Mouse (Mus musculus) bone marrow macrophage, adult 2 months (primary cell): Measurements from ENCODE around the gene Fgfr2. TPM values are rescaled to one million over a fixed set of nuclear protein-coding genes. Genes with fewer than 3 reads are reported as not detected.
"Not testable (repeated sequence)": the region's sequence is repeated elsewhere in the genome, so short reads cannot be mapped to it uniquely, and the experiment has no call there.

Experiments used
- H3K27ac ChIP-seq: 2 replicates; pipeline ENCODE4 v1.5.1; 2012; ENCODE audit warnings: low read depth, low read length; ENCODE audit not compliant: insufficient read depth
- H3K4me1 ChIP-seq: 2 replicates; pipeline ENCODE4 v1.6.1; 2012; ENCODE audit warnings: low read length; ENCODE audit not compliant: control insufficient read depth, insufficient read depth
- H3K4me3 ChIP-seq: 2 replicates; pipeline ENCODE4 v1.5.1; 2012; ENCODE audit warnings: mild to moderate bottlenecking, low read length, moderate library complexity; ENCODE audit not compliant: insufficient read depth
- CTCF ChIP-seq: IDR thresholded peaks from 2 replicates; pipeline ENCODE4 v1.5.1; 2012; ENCODE audit warnings: low read depth, mild to moderate bottlenecking, low read length, moderate library complexity
- POLR2A ChIP-seq: IDR thresholded peaks from 2 replicates; pipeline ENCODE4 v1.6.1; 2012; ENCODE audit warnings: mild to moderate bottlenecking, low read depth, low read length, borderline replicate concordance
- polyA plus RNA-seq: library from polyadenylated mRNA; stranded (reverse); fragments of >200 nt; gene quantifications from 2 replicates; pipeline ENCODE4 v1.2.4, GENCODE M21; 2012; ENCODE audit not compliant: missing spikeins, insufficient read depth, insufficient read length

The Fgfr2 gene
- polyA plus RNA-seq, 1 experiment: 0.27 TPM

- no peak for TF ChIP-seq POLR2A
Observed at GRCm38 (mm10) chr7:130158845-130159244, 2964.3 kb downstream of the Fgfr2 start.

GRCm38 (mm10) chr7:130153363-130153969 is 2969.7 kb downstream of the Fgfr2 start:
- no peak for TF ChIP-seq POLR2A
- no peak for TF ChIP-seq CTCF
- Histone ChIP-seq H3K4me1 (no peaks in the 10 kb centered on the region), H3K27ac (no peak overlapping the region), H3K4me3 (no peak overlapping the region)

More at GRCm38 (mm10) chr7:130158845-130159244, 2964.3 kb downstream of the Fgfr2 start:
- Histone ChIP-seq H3K27ac (no peak overlapping the region), H3K4me3 (no peak overlapping the region), H3K4me1 (no peaks in the 10 kb centered on the region)

DNA sequence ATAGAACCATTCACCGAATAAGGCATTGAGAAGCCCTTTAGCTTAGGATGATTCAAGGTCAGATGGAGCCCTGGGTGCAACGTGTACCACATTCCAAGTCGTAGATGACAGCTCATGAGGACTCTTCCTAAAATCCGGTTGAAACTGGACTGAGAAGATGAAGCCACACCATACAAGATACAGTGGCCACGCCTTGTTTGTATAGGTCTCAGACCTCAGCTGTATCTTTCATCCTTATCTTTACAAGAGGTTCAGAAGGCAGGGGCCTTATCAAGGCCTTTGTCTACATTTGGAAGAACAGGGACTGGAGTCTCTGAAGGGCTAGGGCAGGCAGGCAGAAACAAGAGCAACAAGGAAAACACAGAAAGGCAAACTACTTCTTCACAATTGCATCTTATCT is 2974.2 kb downstream of the Fgfr2 start:
- no peak overlapping the region for H3K27ac ChIP-seq
- TF ChIP-seq POLR2A: no peak
- TF ChIP-seq CTCF: no peak
- H3K4me1 ChIP-seq: no peaks in the 10 kb centered on the region
- no peak overlapping the region for H3K4me3 ChIP-seq

DNA sequence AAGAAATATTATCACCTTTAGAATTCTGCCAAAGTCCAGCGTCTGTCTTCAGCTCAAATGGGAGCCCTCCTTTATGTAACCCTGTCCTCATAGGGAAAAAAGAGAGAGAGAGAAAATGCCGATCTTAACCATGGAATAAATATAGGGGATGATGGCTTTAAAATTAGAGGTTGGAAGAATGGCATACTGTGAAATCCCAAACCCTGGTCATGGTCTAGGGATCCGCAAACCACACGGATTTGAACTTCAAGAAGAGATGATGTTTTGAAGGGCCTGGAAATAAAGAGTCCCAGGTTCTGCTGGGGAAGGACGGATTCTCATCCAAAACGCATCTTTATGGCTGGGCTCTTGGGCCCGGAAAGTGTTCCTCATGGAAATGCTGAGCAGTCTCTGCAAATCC is 2975.9 kb downstream of the Fgfr2 start:
- Histone ChIP-seq H3K4me1 (no peaks in the 10 kb centered on the region), H3K27ac (no peak overlapping the region), H3K4me3 (no peak overlapping the region)
- no peak for TF ChIP-seq POLR2A
- no peak for TF ChIP-seq CTCF

- H3K4me1 ChIP-seq: no peaks in the 10 kb centered on the region
- no peak overlapping the region for H3K4me3 ChIP-seq
- H3K27ac ChIP-seq: no peak overlapping the region
- TF ChIP-seq CTCF (no peak), POLR2A (no peak)
Observed at GRCm38 (mm10) chr7:130145211-130145610, 2977.9 kb downstream of the Fgfr2 start.

DNA sequence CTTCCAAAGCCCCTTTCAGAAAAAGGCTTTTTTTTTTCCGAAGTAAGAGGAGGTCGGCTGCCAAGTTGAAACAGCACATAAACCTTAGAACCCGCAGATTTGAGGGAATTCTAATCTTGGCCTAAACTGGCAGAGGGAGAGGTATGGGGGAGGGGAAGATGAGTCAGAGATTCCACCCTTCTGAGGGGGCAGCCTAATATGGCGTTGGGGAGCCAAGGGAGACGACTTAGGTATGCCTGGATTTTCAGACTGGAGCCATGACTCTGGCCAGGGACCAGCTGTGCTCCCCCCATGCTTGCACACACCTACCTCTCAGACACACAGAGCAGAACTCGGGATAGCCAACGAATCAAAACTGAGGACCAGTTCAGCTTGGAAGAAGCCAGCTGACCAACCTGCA is 2979.8 kb downstream of the Fgfr2 start:
- Histone ChIP-seq H3K4me1 (no peaks in the 10 kb centered on the region), H3K4me3 (no peak overlapping the region), H3K27ac (no peak overlapping the region)
- TF ChIP-seq POLR2A: no peak
- TF ChIP-seq CTCF: no peak

GRCm38 (mm10) chr7:130141088-130141873 is 2981.9 kb downstream of the Fgfr2 start:
- Histone ChIP-seq H3K4me3 (no peak overlapping the region), H3K27ac (no peak overlapping the region), H3K4me1 (no peaks in the 10 kb centered on the region)
- TF ChIP-seq CTCF (no peak), POLR2A (no peak)

DNA sequence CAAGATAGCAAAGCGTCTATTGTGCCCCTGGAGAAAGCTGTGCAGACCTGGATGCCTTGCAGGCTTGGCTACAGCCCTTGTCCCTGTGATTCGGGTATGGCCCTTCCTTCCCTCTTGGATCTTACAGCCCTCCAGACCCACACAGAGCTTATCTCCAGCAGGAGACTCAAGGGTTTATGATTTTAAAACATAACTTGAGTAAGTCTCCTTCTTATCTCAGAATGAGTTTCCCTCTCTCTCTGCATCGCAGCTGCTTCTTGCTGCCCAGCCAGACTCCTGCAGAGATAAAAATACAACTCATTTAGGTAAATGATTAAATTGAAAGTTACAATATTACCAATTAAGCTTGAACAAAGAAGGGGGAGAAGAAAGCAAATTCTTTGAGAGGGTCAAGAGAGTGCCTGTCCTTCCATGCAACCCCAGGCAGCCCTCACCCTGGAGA is 2988.2 kb downstream of the Fgfr2 start:
- H3K27ac ChIP-seq: no peak overlapping the region
- TF ChIP-seq POLR2A: no peak
- no peak for TF ChIP-seq CTCF
- no peaks in the 10 kb centered on the region for H3K4me1 ChIP-seq
- H3K4me3 ChIP-seq: no peak overlapping the region

DNA sequence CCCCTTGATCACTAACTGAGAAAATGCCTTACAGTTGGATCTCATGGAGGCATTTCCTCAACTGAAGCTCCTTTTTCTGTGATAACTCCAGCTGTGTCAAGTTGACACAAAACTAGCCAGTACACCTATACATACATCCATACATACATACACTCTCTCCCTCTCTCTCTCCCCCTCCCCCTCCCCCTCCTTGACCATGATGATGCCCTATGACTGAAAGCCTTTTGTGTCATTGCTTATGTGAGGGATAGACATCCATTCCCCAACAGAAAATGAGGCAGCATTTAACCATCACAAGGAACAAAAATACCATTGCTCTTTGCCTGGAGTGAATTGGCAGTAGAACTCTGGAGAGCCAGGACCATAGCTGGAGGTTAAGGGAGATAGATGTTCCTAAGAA is 2988.7 kb downstream of the Fgfr2 start:
- not testable (repeated sequence) for H3K4me3 ChIP-seq, H3K27ac ChIP-seq, H3K4me1 ChIP-seq

DNA sequence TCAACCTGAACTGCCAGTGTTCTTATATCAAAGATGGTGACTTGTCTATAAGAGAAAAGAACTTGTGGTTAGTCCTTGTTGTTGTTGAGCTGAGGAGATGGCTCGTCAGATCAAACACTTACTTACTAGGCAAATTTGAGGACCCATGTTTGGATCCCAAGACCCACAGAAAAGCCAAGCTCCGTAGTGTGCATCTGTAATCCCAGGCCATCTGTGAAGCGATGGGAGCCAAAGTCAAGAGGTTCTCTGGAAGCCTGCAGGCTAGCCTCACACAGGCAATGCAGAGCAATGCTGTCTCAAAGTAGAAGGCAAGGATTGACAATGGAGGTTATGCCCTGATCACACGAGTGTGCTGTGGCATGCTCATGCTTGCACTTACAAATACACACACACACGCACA is 2992.9 kb downstream of the Fgfr2 start:
- Histone ChIP-seq H3K4me3 (no peak overlapping the region), H3K4me1 (no peaks in the 10 kb centered on the region), H3K27ac (no peak overlapping the region)
- TF ChIP-seq POLR2A (no peak), CTCF (no peak)
